ENCODE assay signal across 10 mouse cellular contexts in genomic region chr11:77787707-77788106, GRCm38 (mm10). TPM values are rescaled to one million over a fixed set of nuclear protein-coding genes. Genes with fewer than 3 reads are reported as not detected.
DNase-seq lines count a peak whose midpoint lies in the region; ATAC-seq and TF ChIP-seq lines count a peak whose summit lies in the region.
"Had no signal": no experiment of that assay in that cellular context is flagged by ENCODE, and none has a peak within 500 bp of the region (broad histone marks: within the 10 kb centered on the region; RNA-seq: fewer than 3 reads in every experiment).

Gene Gm10277, minus strand, starts transcription at chr11:77787747.

- DNase-seq in gastrocnemius, adult 2 months = no peak
- DNase-seq in gastrocnemius, adult 8-10 months (ENCODE audit: low spot score in 2 of 2) = no peak
- peak; percentile 62 for DNase-seq in liver, adult 2 months (ENCODE audit: extremely low read depth, low read depth, low spot score)
- DNase-seq in liver = no peak
- no peak for DNase-seq in urinary bladder, postnatal 25 days (ENCODE audit: low spot score)
- DNase-seq: thymus, postnatal 14 days had no signal

- no peak for TF ChIP-seq CTCF in gastrocnemius, adult 2 months (IDR thresholded peaks at IDR 0.05)
- TF ChIP-seq CTCF in liver, adult 2 months (IDR thresholded peaks at IDR 0.05; ENCODE audit: low read depth, low read length) = no peak

- peaks cover 64% of the 10 kb centered on the region for H3K4me1 ChIP-seq in liver, adult 2 months (ENCODE audit: control insufficient read depth, insufficient read depth, low read length)
- peaks cover 66% of the 10 kb centered on the region for H3K4me1 ChIP-seq in hindbrain, embryonic 15.5 days (replicated peaks)
- peaks cover 71% of the 10 kb centered on the region for H3K4me1 ChIP-seq in neural tube, embryonic 15.5 days

- H3K27me3 ChIP-seq in liver, adult 2 months (ENCODE audit: control insufficient read depth, insufficient read depth, low read length) = no peaks in the 10 kb centered on the region
- H3K27me3 ChIP-seq in hindbrain, embryonic 15.5 days = no peaks in the 10 kb centered on the region
- no peaks in the 10 kb centered on the region for H3K27me3 ChIP-seq in neural tube, embryonic 15.5 days (replicated peaks)
- H3K27me3 ChIP-seq: limb, embryonic 12.5 days had no signal

- ATAC-seq in hindbrain, embryonic 15.5 days (ENCODE audit: low FRiP score, low read depth) = no peak
- ATAC-seq in neural tube, embryonic 15.5 days (ENCODE audit: low FRiP score) = no peak
- ATAC-seq in erythroblast, adult 5-6 weeks (replicated peaks; ENCODE audit: low FRiP score, poor library complexity, severe bottlenecking) = no peak

- no peaks in the 10 kb centered on the region for H3K36me3 ChIP-seq in liver, adult 2 months (ENCODE audit: control insufficient read depth, insufficient read depth, low read length)
- H3K36me3 ChIP-seq in hindbrain, embryonic 15.5 days = no peaks in the 10 kb centered on the region
- H3K36me3 ChIP-seq in neural tube, embryonic 15.5 days = no peaks in the 10 kb centered on the region
- H3K36me3 ChIP-seq: limb, embryonic 12.5 days had no signal

- H3K9me3 ChIP-seq in hindbrain, embryonic 15.5 days = no peaks in the 10 kb centered on the region
- no peaks in the 10 kb centered on the region for H3K9me3 ChIP-seq in neural tube, embryonic 15.5 days (replicated peaks)
- H3K9me3 ChIP-seq: limb, embryonic 12.5 days had no signal

- WGBS in liver, adult 2 months = 25% methylated on average over 5 of the region's 5 CpGs
- 89% methylated on average over 5 of the region's 5 CpGs for WGBS in hindbrain, embryonic 15.5 days
- 85% methylated on average over 5 of the region's 5 CpGs for WGBS in neural tube, embryonic 15.5 days

- intact Hi-C loops in gastrocnemius, adult 2 months (cut with DNase I) = no loop called here

- peak within 1 kb of the TSS; percentile 86 for H3K27ac ChIP-seq in gastrocnemius, adult 2 months
- H3K27ac ChIP-seq in liver, adult 2 months (replicated peaks; ENCODE audit: insufficient read depth, low read depth, low read length) = peak within 1 kb of the TSS; percentile 84
- peak within 1 kb of the TSS; percentile 69; the same call in 1 of the 2 replicates for H3K27ac ChIP-seq in hindbrain, embryonic 15.5 days (replicated peaks)
- 0 out of 2 replicates have a peak within 1 kb of the TSS, but pooled peaks have one; percentile 63 for H3K27ac ChIP-seq in neural tube, embryonic 15.5 days (replicated peaks)

- H3K9ac ChIP-seq in liver, adult 2 months (ENCODE audit: low read depth, low read length) = no peak within 1 kb of the TSS; the same call in 1 of the 2 replicates
- no peak within 1 kb of the TSS for H3K9ac ChIP-seq in hindbrain, embryonic 15.5 days
- H3K9ac ChIP-seq in neural tube, embryonic 15.5 days (replicated peaks) = no peak within 1 kb of the TSS
- H3K9ac ChIP-seq: limb, embryonic 12.5 days had no signal

- no peak for TF ChIP-seq POLR2A in liver, adult 2 months (IDR thresholded peaks at IDR 0.05; ENCODE audit: extremely low read depth, insufficient read depth, low read length)

- no peak within 1 kb of the TSS for H3K4me2 ChIP-seq in hindbrain, embryonic 15.5 days
- no peak within 1 kb of the TSS for H3K4me2 ChIP-seq in neural tube, embryonic 15.5 days
- H3K4me2 ChIP-seq: limb, embryonic 12.5 days had no signal

- H3K79me2 ChIP-seq in liver, adult 2 months (ENCODE audit: control insufficient read depth, insufficient read depth, low read length) = peaks cover 41% of the 10 kb centered on the region

- H3K4me3 ChIP-seq in gastrocnemius, adult 2 months = no peak within 1 kb of the TSS
- no peak within 1 kb of the TSS for H3K4me3 ChIP-seq in liver, adult 2 months (ENCODE audit: insufficient read depth, low read depth, low read length)
- H3K4me3 ChIP-seq in hindbrain, embryonic 15.5 days = no peak within 1 kb of the TSS
- H3K4me3 ChIP-seq in neural tube, embryonic 15.5 days (replicated peaks) = no peak within 1 kb of the TSS
- H3K4me3 ChIP-seq: limb, embryonic 12.5 days had no signal

RNA-seq across cellular contexts. Expression of gene Gm10277, which starts in this region (rescaled TPM):
- total RNA-seq in gastrocnemius, adult 2 months (2021) = not detected
- not detected for total RNA-seq in gastrocnemius, adult 8-10 months (2022)
- not detected in 2 replicates for total RNA-seq in liver, adult 2 months (2014; rRNA removed)
- not detected in 2 replicates for polyA plus RNA-seq in liver, adult 2 months (2012; rRNA removed)
- 1.4 and 1.9 TPM in 2 replicates for polyA plus RNA-seq in hindbrain, embryonic 15.5 days (2015; fragmentation: Nextera tagmentation; extraction: Ambion mirVana)
- polyA plus RNA-seq in neural tube, embryonic 15.5 days (2015; fragmentation: Nextera tagmentation; extraction: Ambion mirVana) = 1.5 and 1.8 TPM in 2 replicates
- total RNA-seq in erythroblast, adult 5-6 weeks (2015; ENCODE audit: low replicate concordance) = not detected in 2 replicates
- total RNA-seq in erythroblast, adult 5-6 weeks (2017; ENCODE audit: low replicate concordance) = not detected in 2 replicates

Comparison
In these comparisons a context has a peak if more than half of its experiments do, and no peak if none do; other contexts are left out.
1. Peak in DNase-seq and H3K27ac ChIP-seq in liver, adult 2 months; RNA of the gene not detected or under 1 TPM.